Mouse (Mus musculus) G1E (cell line): ENCODE measurements around the gene Dlx5.

ENCODE experiments used
- CTCF ChIP-seq: IDR thresholded peaks from 2 replicates; pipeline ENCODE4 v1.5.1; 2012; ENCODE audit warnings: low read depth, low read length, inconsistent platforms, mixed read lengths
- GATA1 ChIP-seq: IDR thresholded peaks from 2 replicates; pipeline ENCODE4 v1.6.1; 2012; ENCODE audit warnings: borderline replicate concordance, low read length, inconsistent platforms, mixed read lengths
- GATA2 ChIP-seq: IDR thresholded peaks from 2 replicates; pipeline ENCODE4 v1.6.1; 2012; ENCODE audit warnings: low read depth, low read length, inconsistent platforms, borderline replicate concordance
- TAL1 ChIP-seq: conservative IDR thresholded peaks from 2 replicates; pipeline ENCODE4 v1.6.1; 2012; ENCODE audit warnings: low read depth, low read length, inconsistent platforms, mixed read lengths

DNA sequence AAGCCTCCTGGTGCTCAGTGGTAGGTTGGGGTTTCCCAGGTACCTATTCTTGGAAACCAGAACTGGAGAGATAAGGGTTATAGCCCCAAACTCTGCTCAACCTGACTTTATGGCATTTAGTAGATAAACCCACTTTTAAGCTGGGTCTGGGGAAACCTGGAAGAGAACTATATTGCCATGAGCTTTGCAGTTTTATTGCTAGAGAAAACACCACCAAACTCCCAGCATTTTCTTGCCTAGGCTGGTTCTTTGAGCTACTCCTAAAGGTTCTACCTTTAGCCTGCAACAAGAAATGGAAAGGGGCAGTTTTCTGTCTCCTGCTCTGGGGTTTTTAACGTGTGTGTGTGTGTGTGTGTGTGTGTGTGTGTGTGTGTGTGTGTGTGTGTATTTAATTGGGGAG lies 23.3 kb downstream of the Dlx5 start:
- TF ChIP-seq CTCF (no peak), GATA1 (no peak), GATA2 (no peak), TAL1 (no peak)
